Mouse (Mus musculus) liver, embryonic 14.5 days (tissue): Measurements from ENCODE around the gene Synj2.

Experiments used
- CTCF ChIP-seq: IDR thresholded peaks from 2 replicates; pipeline ENCODE4 v1.5.1; 2016; ENCODE audit warnings: antibody characterized with exemption, low read depth, control low read depth
- EP300 ChIP-seq: IDR thresholded peaks from 2 replicates; pipeline ENCODE4 v1.6.1; 2016; ENCODE audit warnings: antibody characterized with exemption, low read depth

- TF ChIP-seq CTCF, result no peak
- no peak for TF ChIP-seq EP300
These were observed 29.5 kb upstream of the Synj2 start for GRCm38 (mm10) chr17:5911591-5911990.
